13 mouse cellular contexts compared by ENCODE assay signal in genomic region chr5:66862151-66862550, GRCm38 (mm10).
DNase-seq lines count a peak whose midpoint lies in the region; ATAC-seq lines count a peak whose summit lies in the region.
"Had no signal": no experiment of that assay in that cellular context is flagged by ENCODE, and none has a peak within 500 bp of the region (broad histone marks: within the 10 kb centered on the region; RNA-seq: fewer than 3 reads in every experiment).

No protein-coding gene starts in this region.

- no peak overlapping the region for H3K4me2 ChIP-seq in limb, embryonic 13.5 days (replicated peaks)

- H3K4me3 ChIP-seq in limb, embryonic 13.5 days = no peak overlapping the region
- no peak overlapping the region for H3K4me3 ChIP-seq in limb, embryonic 10.5 days
- H3K4me3 ChIP-seq: myocyte had no signal

- H3K36me3 ChIP-seq in limb, embryonic 13.5 days = no peaks in the 10 kb centered on the region
- H3K36me3 ChIP-seq in limb, embryonic 10.5 days = 0 out of 2 replicates have a peak, but pooled peaks cover 3% of the 10 kb centered on the region

- no peaks in the 10 kb centered on the region for H3K9me3 ChIP-seq in limb, embryonic 13.5 days
- no peaks in the 10 kb centered on the region for H3K9me3 ChIP-seq in limb, embryonic 10.5 days (replicated peaks)

- ATAC-seq in limb, embryonic 13.5 days (ENCODE audit: low FRiP score, low read depth) = no peak
- ATAC-seq in CD4-positive, CD25-positive, alpha-beta regulatory T cell, adult 4 months = no peak
- ATAC-seq: liver, postnatal 0 days had no signal

- peak; percentile 43 for DNase-seq in cerebellum, adult 11-12 months
- no peak for DNase-seq in cerebellum, postnatal 4 days (ENCODE audit: low spot score in 2 of 2)
- no peak for DNase-seq in limb, embryonic 10.5 days (ENCODE audit: low spot score)
- peak; percentile 25 to 28 for DNase-seq in cerebellum, postnatal 36 days
- peak; percentile 67 for DNase-seq in lung, postnatal 36 days
- DNase-seq in embryo, embryonic 10 days (ENCODE audit: low spot score) = no peak
- DNase-seq: heart, postnatal 14 days; kidney, adult 18-20 months; liver, postnatal 0 days; spleen, adult 18-20 months had no signal

- no peak overlapping the region for H3K9ac ChIP-seq in limb, embryonic 13.5 days
- H3K9ac ChIP-seq: liver, postnatal 0 days had no signal

- no peaks in the 10 kb centered on the region for H3K27me3 ChIP-seq in limb, embryonic 13.5 days
- no peaks in the 10 kb centered on the region for H3K27me3 ChIP-seq in limb, embryonic 10.5 days (ENCODE audit: low read depth, poor library complexity, severe bottlenecking)

- H3K4me1 ChIP-seq in limb, embryonic 13.5 days = peaks cover 30% of the 10 kb centered on the region
- H3K4me1 ChIP-seq in limb, embryonic 10.5 days = peaks cover 13% of the 10 kb centered on the region; the same call in 1 of the 2 replicates

- WGBS in limb, embryonic 13.5 days = 73% methylated on average over 4 of the region's 4 CpGs
- 62% methylated on average over 4 of the region's 4 CpGs for WGBS in limb, embryonic 10.5 days

- peak overlapping the region; percentile 22; the same call in 1 of the 2 replicates for H3K27ac ChIP-seq in limb, embryonic 13.5 days
- H3K27ac ChIP-seq in limb, embryonic 10.5 days = no peak overlapping the region

Comparison
In these comparisons a context has a peak if more than half of its experiments do, and no peak if none do; other contexts are left out.
1. DNase-seq: peak in cerebellum, adult 11-12 months (single experiment), cerebellum, postnatal 36 days (2 of 2) and lung, postnatal 36 days (single experiment); none in cerebellum, postnatal 4 days (0 of 2), limb, embryonic 10.5 days (single experiment) and embryo, embryonic 10 days (single experiment).